Mouse (Mus musculus) kidney, embryonic 14.5 days (tissue): ENCODE measurements around the gene Ate1. TPM values are rescaled to one million over a fixed set of nuclear protein-coding genes. Genes with fewer than 3 reads are reported as not detected.
A peak's percentile ranks its signal among the peaks of the same experiment; 100 is the strongest.

ENCODE experiments used
- ATAC-seq: fragments of 200-750 bp; cut with Nextera tagmentation; 2 replicates; pipeline ENCODE4 v1.8.0; 2017; ENCODE audit warnings: moderate number of reproducible peaks, mild to moderate bottlenecking, moderate TSS enrichment, moderate library complexity; ENCODE audit not compliant: low FRiP score, low TSS enrichment
- H3K27ac ChIP-seq: fragments of 300-500 bp; sonication (generic); 2 replicates; pipeline ENCODE4 v1.5.1; 2014; ENCODE audit warnings: low read depth, mild to moderate bottlenecking, low read length, moderate library complexity, mixed read lengths
- H3K27me3 ChIP-seq: fragments of 300-500 bp; sonication (generic); 2 replicates; pipeline ENCODE4 v1.6.1; 2014; ENCODE audit warnings: mild to moderate bottlenecking, low read length; ENCODE audit not compliant: control insufficient read depth, insufficient read depth
- H3K36me3 ChIP-seq: fragments of 300-500 bp; sonication (generic); 2 replicates; pipeline ENCODE4 v1.6.1; 2014; ENCODE audit warnings: low read length, mixed read lengths; ENCODE audit not compliant: control insufficient read depth, insufficient read depth
- H3K4me1 ChIP-seq: fragments of 300-500 bp; sonication (generic); 2 replicates; pipeline ENCODE4 v1.6.1; 2014; ENCODE audit warnings: low read length, mixed read lengths; ENCODE audit not compliant: control insufficient read depth, insufficient read depth
- H3K4me2 ChIP-seq: fragments of 300-500 bp; sonication (generic); replicated peaks from 2 replicates; pipeline ENCODE4 v1.6.1; 2014; ENCODE audit warnings: low read depth, mild to moderate bottlenecking, low read length
- H3K4me3 ChIP-seq: fragments of 300-500 bp; sonication (generic); 2 replicates; pipeline ENCODE4 v1.5.1; 2014; ENCODE audit warnings: mild to moderate bottlenecking, low read length
- H3K9ac ChIP-seq: fragments of 300-500 bp; sonication (generic); 2 replicates; pipeline ENCODE4 v1.6.1; 2014; ENCODE audit warnings: low read depth, mild to moderate bottlenecking, low read length, moderate library complexity
- H3K9me3 ChIP-seq: fragments of 300-500 bp; sonication (generic); 2 replicates; pipeline ENCODE4 v1.6.1; 2016; ENCODE audit warnings: low read length; ENCODE audit not compliant: control insufficient read depth
- WGBS: fragments of 180-500 bp; shearing (Covaris S2); extraction: QIAGEN DNeasy Blood & Tissue Kit; methylation state at CpG from one replicate; pipeline ENCODE4 v1.1.7; 2014; 5-methylcytosine and 5-hydroxymethylcytosine counted together
- polyA plus RNA-seq: library from polyadenylated mRNA; unstranded; fragments of >200 nt; fragmentation: Nextera tagmentation; extraction: Ambion mirVana; gene quantifications from 2 replicates; pipeline ENCODE4 v1.2.1, GENCODE M21; 2014

Gene Ate1
- 74.1 and 75.4 TPM in 2 replicates for polyA plus RNA-seq

DNA sequence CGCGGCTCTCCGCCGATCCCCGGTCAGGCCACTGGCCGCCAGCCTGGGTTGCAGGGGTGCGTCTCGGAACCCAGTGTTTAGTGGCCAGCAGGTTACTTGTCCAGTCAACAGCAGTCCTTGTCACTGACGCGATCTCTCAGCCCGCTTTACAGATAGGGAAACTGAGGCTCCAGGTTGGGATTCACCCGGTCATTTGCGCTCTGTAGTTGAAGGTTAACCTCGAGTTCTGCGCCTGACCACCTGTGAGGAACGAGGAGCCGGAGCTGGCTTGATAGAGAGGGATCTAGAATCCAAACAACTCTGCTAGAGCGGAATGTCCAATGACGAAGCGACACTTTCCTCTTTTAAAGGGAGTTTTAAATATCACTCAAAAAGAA is at the start of gene Ate1:
TSS of gene Ate1 (minus strand) at position 321 of the 377 bp plus-strand sequence.
- peak within 1 kb of the TSS; percentile 91 for H3K9ac ChIP-seq
- no peak for ATAC-seq
- no peaks in the 10 kb centered on the region for H3K9me3 ChIP-seq
- H3K4me1 ChIP-seq = peaks cover 3% of the 10 kb centered on the region; the same call in 1 of the 2 replicates
- peak within 1 kb of the TSS; percentile 98 for H3K27ac ChIP-seq
- no peaks in the 10 kb centered on the region for H3K27me3 ChIP-seq
- 19% methylated on average over 20 of the region's 20 CpGs for WGBS
- H3K36me3 ChIP-seq = 0 out of 2 replicates have a peak, but pooled peaks cover 2% of the 10 kb centered on the region
- peak within 1 kb of the TSS; percentile 83 for H3K4me2 ChIP-seq
- H3K4me3 ChIP-seq = peak within 1 kb of the TSS; percentile 89

DNA sequence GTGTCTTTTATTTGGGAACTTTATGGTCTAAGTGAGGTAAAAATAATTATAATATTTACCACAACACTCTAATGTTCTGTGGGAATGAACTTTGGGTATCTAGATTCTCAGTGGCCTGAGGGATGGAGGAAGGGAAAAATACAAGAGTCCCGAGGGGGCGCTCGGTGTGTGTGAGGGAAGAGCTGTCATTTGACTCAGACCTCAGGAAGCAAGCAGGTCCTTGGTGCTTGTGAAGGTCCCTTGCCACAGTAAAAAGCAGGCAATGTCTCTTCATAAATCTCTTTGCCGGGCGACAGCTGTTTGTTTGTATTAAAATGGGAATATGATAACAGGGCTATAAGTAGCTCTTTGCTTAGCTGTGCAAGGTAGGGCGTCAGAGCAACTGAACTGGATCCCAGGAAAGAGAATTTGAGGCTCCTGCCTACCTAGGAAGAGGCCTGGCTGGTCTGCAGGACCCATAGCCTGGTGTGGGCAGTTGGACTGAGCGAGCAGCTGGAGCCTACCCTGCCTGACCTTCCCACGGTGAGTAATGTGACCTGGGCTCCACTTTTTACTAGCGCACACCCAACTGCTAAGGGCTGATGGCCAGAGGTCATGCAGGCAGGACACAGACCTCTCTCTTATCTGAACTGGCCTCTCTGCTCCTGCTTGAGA is 48.7 kb upstream of the Ate1 start:
- no peak overlapping the region for H3K27ac ChIP-seq
- 40% methylated on average over 9 of the region's 9 CpGs for WGBS
- H3K9me3 ChIP-seq = no peaks in the 10 kb centered on the region
- peaks cover 10% of the 10 kb centered on the region; the same call in 1 of the 2 replicates for H3K4me1 ChIP-seq
- H3K36me3 ChIP-seq = no peaks in the 10 kb centered on the region
- H3K4me3 ChIP-seq = no peak overlapping the region
- H3K27me3 ChIP-seq = no peaks in the 10 kb centered on the region
- no peak overlapping the region for H3K9ac ChIP-seq
- no peak for ATAC-seq
- H3K4me2 ChIP-seq = no peak overlapping the region

DNA sequence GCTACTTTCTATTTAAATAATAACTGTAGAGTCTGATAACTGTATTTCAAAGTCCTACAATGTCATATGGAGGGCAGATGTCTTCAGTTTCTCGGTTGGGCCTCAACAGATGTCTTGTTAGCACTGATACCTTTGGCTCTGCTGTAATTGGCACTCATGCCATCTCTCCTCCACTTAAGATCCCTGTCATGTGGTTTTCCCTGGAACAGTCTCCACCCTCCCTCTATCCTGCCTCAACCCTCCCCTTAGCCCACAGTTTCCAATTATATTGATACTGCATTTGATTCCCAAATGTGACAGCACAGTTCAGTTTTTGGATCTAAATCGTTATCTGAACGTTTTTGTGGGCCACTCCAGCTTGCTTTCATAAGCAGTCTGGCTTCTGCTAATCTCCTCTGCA is 44.4 kb upstream of the Ate1 start:
- H3K4me1 ChIP-seq = peaks cover 4% of the 10 kb centered on the region; the same call in 1 of the 2 replicates
- no peaks in the 10 kb centered on the region for H3K36me3 ChIP-seq
- no peak overlapping the region for H3K4me3 ChIP-seq
- no peaks in the 10 kb centered on the region for H3K27me3 ChIP-seq
- H3K4me2 ChIP-seq = no peak overlapping the region
- no peak for ATAC-seq
- H3K9me3 ChIP-seq = no peaks in the 10 kb centered on the region
- no peak overlapping the region for H3K27ac ChIP-seq
- WGBS = 80% methylated on average over 3 of the region's 3 CpGs
- no peak overlapping the region for H3K9ac ChIP-seq

DNA sequence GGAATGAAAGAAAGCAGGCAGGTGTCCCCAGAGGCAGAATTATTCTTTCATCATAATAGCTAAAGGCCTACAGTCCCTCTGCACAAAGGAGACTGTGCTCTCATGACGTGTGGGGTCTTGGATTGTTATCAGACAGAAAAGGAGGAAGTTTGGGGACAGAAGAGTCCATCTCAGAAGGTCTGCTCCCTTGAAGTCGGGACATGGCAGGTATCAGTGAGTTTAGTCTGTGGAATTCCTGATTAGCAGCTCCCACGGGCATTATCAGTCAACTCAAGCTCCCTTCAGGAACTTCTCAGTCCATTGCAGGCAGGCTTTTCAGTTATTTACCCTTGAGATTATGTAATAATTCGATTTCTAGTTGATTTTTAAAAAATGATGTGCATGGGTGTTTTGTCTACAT is 43.7 kb upstream of the Ate1 start:
- Histone ChIP-seq H3K4me2 (no peak overlapping the region), H3K9me3 (no peaks in the 10 kb centered on the region), H3K4me1 (peaks cover under 1% of the 10 kb centered on the region; the same call in 1 of the 2 replicates), H3K4me3 (no peak overlapping the region), H3K9ac (no peak overlapping the region), H3K27ac (no peak overlapping the region), H3K27me3 (no peaks in the 10 kb centered on the region), H3K36me3 (no peaks in the 10 kb centered on the region)
- 63% methylated on average over 4 of the region's 4 CpGs for WGBS
- ATAC-seq = no peak

DNA sequence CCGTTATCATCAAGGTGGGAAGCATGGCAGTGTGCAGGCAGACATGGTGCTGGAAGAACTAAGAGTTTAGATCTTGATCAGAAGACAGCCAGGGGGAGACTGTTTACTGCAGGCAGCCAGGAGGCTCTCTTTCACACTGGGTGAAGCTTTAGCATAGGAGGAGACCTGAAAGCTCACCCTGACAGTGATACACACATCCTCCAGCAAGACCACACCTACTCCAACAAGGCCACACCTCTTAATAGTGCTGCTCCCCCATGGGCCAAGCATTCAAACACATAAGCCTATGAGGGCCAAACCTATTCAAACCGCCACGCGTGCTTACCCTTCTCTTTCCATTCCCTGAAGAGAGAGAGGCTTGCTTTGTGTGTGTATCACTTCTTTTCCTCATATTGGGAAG is 43.1 kb upstream of the Ate1 start:
- Histone ChIP-seq H3K4me1 (no peaks in the 10 kb centered on the region), H3K9ac (no peak overlapping the region), H3K4me2 (no peak overlapping the region), H3K9me3 (no peaks in the 10 kb centered on the region), H3K4me3 (no peak overlapping the region), H3K27ac (no peak overlapping the region), H3K36me3 (no peaks in the 10 kb centered on the region), H3K27me3 (no peaks in the 10 kb centered on the region)
- 91% methylated on average over 4 of the region's 4 CpGs for WGBS
- no peak for ATAC-seq

DNA sequence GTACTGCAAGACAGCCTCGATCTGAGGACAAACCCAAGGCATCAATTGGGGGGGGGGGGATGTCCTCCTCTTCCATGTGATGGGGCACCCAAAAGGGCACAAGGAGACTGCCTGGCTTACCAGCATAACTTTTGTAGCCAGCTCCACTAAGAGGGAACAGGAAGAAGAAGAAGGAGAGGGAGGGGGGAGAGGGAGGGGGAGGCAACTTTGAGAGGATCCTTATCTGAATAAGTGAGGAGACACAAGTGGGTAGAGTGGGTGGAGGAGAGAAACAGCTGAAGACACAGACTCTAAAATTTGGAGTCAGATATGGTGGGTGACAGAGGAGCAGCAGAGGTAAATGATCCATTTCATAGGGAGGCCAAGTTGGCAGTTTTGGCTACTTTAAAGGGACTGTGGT is 40.8 kb upstream of the Ate1 start:
- H3K36me3 ChIP-seq = no peaks in the 10 kb centered on the region
- no peaks in the 10 kb centered on the region for H3K4me1 ChIP-seq
- H3K9me3 ChIP-seq = no peaks in the 10 kb centered on the region
- no peak overlapping the region for H3K27ac ChIP-seq
- no peak overlapping the region for H3K9ac ChIP-seq
- ATAC-seq = no peak
- 81% methylated on average over 1 of the region's 1 CpGs for WGBS
- no peaks in the 10 kb centered on the region for H3K27me3 ChIP-seq
- H3K4me3 ChIP-seq = no peak overlapping the region
- no peak overlapping the region for H3K4me2 ChIP-seq

DNA sequence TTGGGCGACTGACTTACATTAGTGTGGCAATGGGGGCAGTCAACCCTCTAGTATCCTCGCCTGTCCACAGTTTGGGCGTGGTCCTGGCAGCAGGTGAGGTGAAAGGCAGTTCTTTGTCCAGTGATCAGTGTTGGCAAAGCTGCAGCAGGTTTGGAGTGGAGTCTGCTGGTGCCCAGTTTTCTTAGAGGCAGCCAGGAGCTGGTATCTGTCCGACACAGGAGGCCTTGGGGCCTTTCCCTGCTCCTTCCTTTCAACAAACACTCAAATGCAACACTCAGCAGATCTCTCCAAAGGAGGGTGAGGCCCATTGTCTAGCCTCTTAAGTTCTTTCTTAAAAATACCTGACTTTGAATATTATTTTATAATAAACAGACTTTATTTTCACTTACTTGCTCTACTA is 38.4 kb upstream of the Ate1 start:
- Histone ChIP-seq H3K9ac (no peak overlapping the region), H3K4me2 (no peak overlapping the region), H3K36me3 (no peaks in the 10 kb centered on the region), H3K4me3 (no peak overlapping the region), H3K27me3 (no peaks in the 10 kb centered on the region), H3K9me3 (no peaks in the 10 kb centered on the region), H3K4me1 (no peaks in the 10 kb centered on the region), H3K27ac (no peak overlapping the region)
- ATAC-seq = no peak
- 76% methylated on average over 4 of the region's 4 CpGs for WGBS

DNA sequence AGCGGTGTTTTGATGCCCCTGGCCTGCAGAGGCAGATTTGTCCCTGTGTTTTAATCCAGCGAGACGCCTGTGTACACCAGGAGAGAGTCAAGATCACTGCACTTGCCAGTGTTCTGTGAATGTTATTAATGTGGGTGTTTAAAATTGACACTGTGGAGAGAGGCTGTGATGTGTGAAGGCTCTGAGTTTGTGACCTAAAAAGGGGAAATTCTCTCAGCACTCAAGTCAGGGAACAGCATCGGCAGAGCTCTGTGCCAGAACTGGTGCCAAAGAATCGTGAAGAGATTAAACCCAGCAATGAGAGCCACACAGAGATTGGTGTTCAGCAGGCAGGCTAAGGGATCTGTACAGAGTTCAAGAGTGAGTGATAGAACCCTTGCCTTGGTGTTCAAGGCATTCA is 35.4 kb upstream of the Ate1 start:
- Histone ChIP-seq H3K9me3 (no peaks in the 10 kb centered on the region), H3K4me1 (no peaks in the 10 kb centered on the region), H3K36me3 (no peaks in the 10 kb centered on the region), H3K4me2 (no peak overlapping the region), H3K27ac (no peak overlapping the region), H3K9ac (no peak overlapping the region), H3K27me3 (no peaks in the 10 kb centered on the region), H3K4me3 (no peak overlapping the region)
- WGBS = 77% methylated on average over 5 of the region's 5 CpGs
- no peak for ATAC-seq

DNA sequence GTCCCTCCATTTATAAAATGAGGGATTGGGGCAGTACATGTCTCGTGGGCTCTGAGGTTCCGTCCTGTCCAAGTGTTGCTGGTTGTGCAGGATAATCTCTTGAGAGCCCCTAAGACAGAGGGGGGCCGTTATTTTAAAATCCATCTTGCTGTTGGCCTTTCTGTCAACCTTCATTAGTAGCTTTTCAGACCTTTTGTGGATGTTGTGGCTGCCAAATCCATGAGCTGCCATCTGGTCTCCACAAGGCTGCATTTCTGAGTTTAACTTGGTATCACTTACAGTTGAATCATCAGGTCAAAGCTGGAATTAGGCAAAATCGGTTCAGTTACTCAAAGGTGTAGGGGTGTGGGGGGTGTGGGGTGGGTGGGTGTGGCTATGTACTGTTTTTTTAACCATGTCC is 33.2 kb upstream of the Ate1 start:
- Histone ChIP-seq H3K4me3 (no peak overlapping the region), H3K4me1 (no peaks in the 10 kb centered on the region), H3K36me3 (no peaks in the 10 kb centered on the region), H3K4me2 (no peak overlapping the region), H3K27ac (no peak overlapping the region), H3K9ac (no peak overlapping the region), H3K9me3 (no peaks in the 10 kb centered on the region; the same call in 1 of the 2 replicates), H3K27me3 (no peaks in the 10 kb centered on the region)
- 79% methylated on average over 4 of the region's 4 CpGs for WGBS
- ATAC-seq = no peak
